Mouse (Mus musculus): Measurements from ENCODE around the gene Pi16.

Pi16 gene

GRCm38 (mm10) chr17:29326531-29327529 is 9.3 kb downstream of the Pi16 start:
- in situ Hi-C loops (cut with MboI; ENCODE audit: unreplicated experiment in 2 of 2), result no loop called here

GRCm38 (mm10) chr17:29327691-29328090 is 10.2 kb downstream of the Pi16 start:
- in situ Hi-C loops (cut with MboI; ENCODE audit: unreplicated experiment in 2 of 2), result no loop called here

GRCm38 (mm10) chr17:29330221-29330620 is 12.7 kb downstream of the Pi16 start:
- in situ Hi-C loops (cut with MboI; ENCODE audit: unreplicated experiment in 2 of 2), result no loop called here

GRCm38 (mm10) chr17:29330671-29331410 is 13.4 kb downstream of the Pi16 start:
- in situ Hi-C loops (cut with MboI; ENCODE audit: unreplicated experiment in 2 of 2), result no loop called here

GRCm38 (mm10) chr17:29332186-29332685 is 14.8 kb downstream of the Pi16 start:
- in situ Hi-C loops (cut with MboI; ENCODE audit: unreplicated experiment in 2 of 2), result no loop called here

- in situ Hi-C loops (cut with MboI; ENCODE audit: unreplicated experiment in 2 of 2), result no loop called here
Measured at GRCm38 (mm10) chr17:29336266-29336990, 18.9 kb downstream of the Pi16 start.

GRCm38 (mm10) chr17:29337979-29338823 is 20.7 kb downstream of the Pi16 start:
- in situ Hi-C loops (cut with MboI; ENCODE audit: unreplicated experiment in 2 of 2), result no loop called here

- in situ Hi-C loops (cut with MboI; ENCODE audit: unreplicated experiment in 2 of 2), result no loop called here
Measured at GRCm38 (mm10) chr17:29339170-29339768, 21.8 kb downstream of the Pi16 start.

GRCm38 (mm10) chr17:29340406-29341261 is 23.2 kb downstream of the Pi16 start:
- in situ Hi-C loops (cut with MboI; ENCODE audit: unreplicated experiment in 2 of 2), result loop anchor here in 1 of 2 experiments (5.0 kb wide), 1 partner anchor 38 kb away; no protein-coding TSS in a partner anchor

- in situ Hi-C loops (cut with MboI; ENCODE audit: unreplicated experiment in 2 of 2), result loop anchor here in 1 of 2 experiments (5.0 kb wide), 1 partner anchor 39 kb away; no protein-coding TSS in a partner anchor
Measured at GRCm38 (mm10) chr17:29341591-29342003, 24.1 kb downstream of the Pi16 start.

GRCm38 (mm10) chr17:29342010-29342910 is 24.8 kb downstream of the Pi16 start:
- in situ Hi-C loops (cut with MboI; ENCODE audit: unreplicated experiment in 2 of 2), result loop anchor here in 1 of 2 experiments (5.0 kb wide), 1 partner anchor 40 kb away; no protein-coding TSS in a partner anchor

- in situ Hi-C loops (cut with MboI; ENCODE audit: unreplicated experiment in 2 of 2), result loop anchor here in 1 of 2 experiments (5.0 kb wide), 1 partner anchor 41 kb away; no protein-coding TSS in a partner anchor
Measured at GRCm38 (mm10) chr17:29343241-29343640, 25.8 kb downstream of the Pi16 start.

GRCm38 (mm10) chr17:29345272-29345671 is 27.8 kb downstream of the Pi16 start:
- in situ Hi-C loops (cut with MboI; ENCODE audit: unreplicated experiment in 2 of 2), result no loop called here

GRCm38 (mm10) chr17:29346496-29347125 is 29.1 kb downstream of the Pi16 start:
- in situ Hi-C loops (cut with MboI; ENCODE audit: unreplicated experiment in 2 of 2), result no loop called here

GRCm38 (mm10) chr17:29347126-29347644 is 29.7 kb downstream of the Pi16 start:
- in situ Hi-C loops (cut with MboI; ENCODE audit: unreplicated experiment in 2 of 2), result no loop called here

- in situ Hi-C loops (cut with MboI; ENCODE audit: unreplicated experiment in 2 of 2), result no loop called here
Measured at GRCm38 (mm10) chr17:29347645-29348256, 30.3 kb downstream of the Pi16 start, which contains the start of gene Mtch1. Gene Mtch1 (minus strand): TSS chr17:29347934.

Data from v-Abl transformed pro-B cells (cell line).